Mouse (Mus musculus): ENCODE data around the gene Six4. TPM values are rescaled to one million over a fixed set of nuclear protein-coding genes. Genes with fewer than 3 reads are reported as not detected.
"Not testable (repeated sequence)": the region's sequence is repeated elsewhere in the genome, so short reads cannot be mapped to it uniquely, and the experiment has no call there.

Gene Six4
- total RNA-seq, 2 experiments from 2014 or later = 2.4 to 2.7 TPM

GRCm38 (mm10) chr12:73111561-73112325 lies 1.5 kb downstream of the Six4 start:
- intact Hi-C loops (cut with DNase I) = loop anchor here (5.0 kb wide), 2 partner anchors 64 to 396 kb away; no protein-coding TSS in a partner anchor
- peak overlapping the region; percentile 57 for H3K4me3 ChIP-seq
- H3K27ac ChIP-seq = peak overlapping the region; percentile 25
- DNase-seq (ENCODE audit: extremely low spot score in 1 of 2, low spot score in 2 of 2) = peak in 1 of 2 experiments; percentile 21
- no peak for TF ChIP-seq CTCF (IDR thresholded peaks at IDR 0.05)

GRCm38 (mm10) chr12:73110431-73111111 lies 2.7 kb downstream of the Six4 start:
- Histone ChIP-seq H3K4me3 (peak overlapping the region; percentile 57), H3K27ac (no peak overlapping the region)
- no peak for TF ChIP-seq CTCF (IDR thresholded peaks at IDR 0.05)
- DNase-seq (ENCODE audit: extremely low spot score in 1 of 2, low spot score in 2 of 2) = peak in 1 of 2 experiments; percentile 34
- intact Hi-C loops (cut with DNase I) = loop anchor here (5.0 kb wide), 2 partner anchors 63 to 397 kb away; no protein-coding TSS in a partner anchor

GRCm38 (mm10) chr12:73107821-73108220 lies 5.4 kb downstream of the Six4 start:
- intact Hi-C loops (cut with DNase I) = no loop called here
- Histone ChIP-seq H3K27ac (no peak overlapping the region), H3K4me3 (no peak overlapping the region)
- no peak for DNase-seq (ENCODE audit: extremely low spot score in 1 of 2, low spot score in 2 of 2)
- no peak for TF ChIP-seq CTCF (IDR thresholded peaks at IDR 0.05)

GRCm38 (mm10) chr12:73103713-73104112 lies 9.5 kb downstream of the Six4 start:
- DNase-seq (ENCODE audit: extremely low spot score in 1 of 2, low spot score in 2 of 2) = no peak
- TF ChIP-seq CTCF (IDR thresholded peaks at IDR 0.05) = no peak
- no peak overlapping the region for H3K4me3 ChIP-seq
- H3K27ac ChIP-seq = no peak overlapping the region
- intact Hi-C loops (cut with DNase I) = no loop called here

GRCm38 (mm10) chr12:73098593-73098992 lies 14.7 kb downstream of the Six4 start:
- Histone ChIP-seq H3K4me3 (no peak overlapping the region), H3K27ac (no peak overlapping the region)
- TF ChIP-seq CTCF (IDR thresholded peaks at IDR 0.05) = no peak
- intact Hi-C loops (cut with DNase I) = no loop called here
- no peak for DNase-seq (ENCODE audit: extremely low spot score in 1 of 2, low spot score in 2 of 2)

GRCm38 (mm10) chr12:73096177-73096576 lies 17.1 kb downstream of the Six4 start:
- H3K27ac ChIP-seq; DNase-seq (ENCODE audit: extremely low spot score in 1 of 2, low spot score in 2 of 2); intact Hi-C loops (cut with DNase I); H3K4me3 ChIP-seq: not testable (repeated sequence)

GRCm38 (mm10) chr12:73094605-73095004 lies 18.7 kb downstream of the Six4 start:
- Histone ChIP-seq H3K4me3 (no peak overlapping the region), H3K27ac (no peak overlapping the region)
- intact Hi-C loops (cut with DNase I) = no loop called here
- TF ChIP-seq CTCF (IDR thresholded peaks at IDR 0.05) = no peak
- no peak for DNase-seq (ENCODE audit: extremely low spot score in 1 of 2, low spot score in 2 of 2)

- no peak overlapping the region for H3K27ac ChIP-seq
- no peak overlapping the region for H3K4me3 ChIP-seq
- DNase-seq (ENCODE audit: extremely low spot score in 1 of 2, low spot score in 2 of 2) = no peak
- TF ChIP-seq CTCF (IDR thresholded peaks at IDR 0.05) = no peak
- intact Hi-C loops (cut with DNase I) = no loop called here
Observed at GRCm38 (mm10) chr12:73094189-73094588, 19.1 kb downstream of the Six4 start.

GRCm38 (mm10) chr12:73090672-73091335 lies 22.5 kb downstream of the Six4 start:
- DNase-seq (ENCODE audit: extremely low spot score in 1 of 2, low spot score in 2 of 2) = no peak
- intact Hi-C loops (cut with DNase I) = no loop called here
- H3K27ac ChIP-seq = no peak overlapping the region
- no peak overlapping the region for H3K4me3 ChIP-seq
- no peak for TF ChIP-seq CTCF (IDR thresholded peaks at IDR 0.05)

- no peak overlapping the region for H3K4me3 ChIP-seq
- intact Hi-C loops (cut with DNase I) = no loop called here
- no peak for DNase-seq (ENCODE audit: extremely low spot score in 1 of 2, low spot score in 2 of 2)
- H3K27ac ChIP-seq = no peak overlapping the region
- no peak for TF ChIP-seq CTCF (IDR thresholded peaks at IDR 0.05)
Observed at GRCm38 (mm10) chr12:73088911-73089310, 24.3 kb downstream of the Six4 start.

- no peak overlapping the region for H3K27ac ChIP-seq
- DNase-seq (ENCODE audit: extremely low spot score in 1 of 2, low spot score in 2 of 2) = no peak
- TF ChIP-seq CTCF (IDR thresholded peaks at IDR 0.05) = no peak
- H3K4me3 ChIP-seq = no peak overlapping the region
- intact Hi-C loops (cut with DNase I) = no loop called here
Observed at GRCm38 (mm10) chr12:73088500-73088899, 24.8 kb downstream of the Six4 start.

GRCm38 (mm10) chr12:73087086-73087485 lies 26.2 kb downstream of the Six4 start:
- no peak for DNase-seq (ENCODE audit: extremely low spot score in 1 of 2, low spot score in 2 of 2)
- intact Hi-C loops (cut with DNase I) = no loop called here
- no peak overlapping the region for H3K4me3 ChIP-seq
- H3K27ac ChIP-seq = no peak overlapping the region
- TF ChIP-seq CTCF (IDR thresholded peaks at IDR 0.05) = no peak
